Mouse (Mus musculus): ENCODE results near the gene Slc35e2.
"Not testable (repeated sequence)": the region's sequence is repeated elsewhere in the genome, so short reads cannot be mapped to it uniquely, and the experiment has no call there.

Gene Slc35e2

GRCm38 (mm10) chr4:155669598-155670075, 68.4 kb downstream of the Slc35e2 start:
- DNase-seq (ENCODE audit: low spot score in 2 of 2) = no peak

DNA sequence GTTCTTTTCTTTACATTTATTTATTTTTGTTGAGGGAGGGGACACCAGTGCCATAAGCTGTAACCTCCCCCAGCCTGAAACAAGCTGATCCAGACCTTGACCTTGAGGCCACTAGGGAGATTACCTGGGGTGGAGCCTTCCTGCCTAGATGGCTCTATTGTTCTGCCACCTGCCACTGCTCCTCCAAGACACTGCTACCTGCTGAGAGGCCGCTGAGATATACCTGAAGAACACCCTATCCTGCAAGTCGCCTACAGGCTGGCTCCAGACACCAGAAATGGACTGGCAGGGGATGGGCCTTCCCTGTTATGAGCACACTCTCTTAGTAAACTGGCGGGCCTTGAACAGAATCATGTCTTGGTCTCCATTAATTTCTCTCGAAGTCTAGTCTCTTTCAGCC, 69.0 kb downstream of the Slc35e2 start:
- not testable (repeated sequence) for DNase-seq (ENCODE audit: low spot score in 2 of 2)

- DNase-seq (ENCODE audit: low spot score in 2 of 2) = no peak
Measured at GRCm38 (mm10) chr4:155672082-155672481, 70.9 kb downstream of the Slc35e2 start.
